Mouse (Mus musculus) natural killer cell, adult 2 months (primary cell): ENCODE measurements around the gene Gm21970.

Experiments
- DNase-seq, 2 experiments: peaks; one replicate each; pipeline ENCODE4 v3.0.0; 2022; ENCODE audit warnings: low spot score in 2 of 2

Gm21970 gene

DNA sequence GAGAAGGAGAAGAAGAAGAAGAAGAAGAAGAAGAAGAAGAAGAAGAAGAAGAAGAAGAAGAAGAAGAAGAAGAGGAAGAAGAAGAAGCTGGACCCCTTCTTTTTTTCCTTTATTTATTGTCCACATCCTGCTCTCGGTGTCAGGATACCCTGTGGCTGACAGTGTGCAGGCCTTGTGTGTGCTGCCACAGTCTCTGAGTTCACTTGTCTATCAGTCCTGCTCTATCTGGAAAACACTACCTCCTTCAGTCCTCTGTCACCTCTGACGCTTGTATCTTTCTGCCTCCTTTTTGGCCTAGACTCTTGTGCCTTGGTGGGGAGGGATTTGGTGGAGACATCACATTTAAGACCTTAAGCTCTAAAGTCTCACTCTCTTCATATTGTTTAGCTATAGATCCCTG is 71.9 kb downstream of the Gm21970 start:
- peak in 1 of 2 experiments; percentile 65 for DNase-seq

DNA sequence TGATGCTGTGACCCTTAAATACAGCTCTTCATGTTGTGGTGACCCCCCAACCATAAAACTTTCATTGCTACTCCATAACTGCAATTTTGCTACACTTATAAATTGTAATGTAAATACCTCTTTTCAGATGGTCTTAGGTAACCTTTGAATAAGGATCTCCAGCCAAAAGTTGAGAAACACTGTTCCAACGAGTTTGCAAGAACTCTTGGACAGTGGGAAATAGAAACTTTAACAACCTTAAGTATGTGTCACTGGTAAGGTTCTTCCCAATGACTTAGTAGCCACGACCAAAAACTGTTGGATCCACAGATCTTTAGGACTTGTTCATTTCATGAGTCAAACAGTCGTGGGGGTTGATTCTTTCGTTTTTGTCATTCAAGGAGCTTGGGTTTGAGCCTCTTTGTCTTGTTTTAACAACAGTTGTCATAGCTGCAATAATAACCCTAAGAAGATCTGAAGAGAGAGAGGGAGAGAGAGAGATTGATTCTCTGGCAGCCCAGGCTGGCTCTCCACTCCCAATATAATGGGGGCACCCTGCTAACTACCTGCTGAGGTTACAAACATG is 72.4 kb downstream of the Gm21970 start:
- no peak for DNase-seq

GRCm38 (mm10) chr16:91464594-91465504 is 73.3 kb downstream of the Gm21970 start:
- peak; percentile 88 to 90 for DNase-seq

- DNase-seq, result no peak
These were observed 74.2 kb downstream of the Gm21970 start for GRCm38 (mm10) chr16:91465505-91466240.

DNA sequence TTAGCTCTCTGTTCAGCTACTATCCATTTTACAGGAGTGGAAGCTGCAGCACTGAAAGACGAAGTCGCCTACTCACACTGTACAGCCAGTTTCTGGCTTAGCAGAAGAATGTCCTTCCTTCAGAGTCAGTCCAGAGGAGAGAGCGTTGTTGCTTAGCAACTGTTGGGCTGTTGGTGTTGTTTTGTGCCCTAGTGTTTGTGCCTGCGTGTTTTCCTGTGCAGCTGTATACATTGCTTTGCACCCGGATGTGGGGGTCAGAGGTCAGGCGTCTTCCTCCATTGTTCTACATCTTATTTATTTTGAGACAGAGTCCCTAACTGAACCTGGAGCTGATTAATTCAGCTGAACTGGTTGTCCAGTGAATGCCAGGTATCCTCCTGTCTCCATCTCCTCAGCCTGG is 75.0 kb downstream of the Gm21970 start:
- DNase-seq, result no peak
